Mouse (Mus musculus) liver, postnatal 0 days (tissue): ENCODE measurements around the gene Gm49721. TPM values are rescaled to one million over a fixed set of nuclear protein-coding genes. Genes with fewer than 3 reads are reported as not detected.
"Not testable (repeated sequence)": the region's sequence is repeated elsewhere in the genome, so short reads cannot be mapped to it uniquely, and the experiment has no call there.

ENCODE experiments used
- ATAC-seq: fragments of 200-750 bp; cut with Nextera tagmentation; 2 replicates; pipeline ENCODE4 v1.8.0; 2017; ENCODE audit warnings: mild to moderate bottlenecking, moderate library complexity
- DNase-seq: peaks from one replicate; pipeline ENCODE4 v3.0.0-alpha.2; 2016
- H3K27ac ChIP-seq: fragments of 300-500 bp; sonication (generic); 2 replicates; pipeline ENCODE4 v1.5.1; 2014; ENCODE audit warnings: antibody characterized with exemption, moderate library complexity, mild to moderate bottlenecking, low read depth
- H3K27me3 ChIP-seq: fragments of 300-500 bp; sonication (generic); 2 replicates; pipeline ENCODE4 v1.6.1; 2014; ENCODE audit warnings: low read length, control low read depth, mixed read lengths; ENCODE audit not compliant: insufficient read depth
- H3K36me3 ChIP-seq: fragments of 300-500 bp; sonication (generic); replicated peaks from 2 replicates; pipeline ENCODE4 v1.6.1; 2014; ENCODE audit warnings: mild to moderate bottlenecking, control low read depth, low read length, moderate library complexity, mixed read lengths; ENCODE audit not compliant: insufficient read depth
- H3K4me1 ChIP-seq: fragments of 300-500 bp; sonication (generic); 2 replicates; pipeline ENCODE4 v1.6.1; 2014; ENCODE audit warnings: antibody characterized with exemption, mild to moderate bottlenecking, control low read depth; ENCODE audit not compliant: insufficient read depth
- H3K4me2 ChIP-seq: fragments of 300-500 bp; sonication (generic); 2 replicates; pipeline ENCODE4 v1.6.1; 2014; ENCODE audit warnings: low read depth, mild to moderate bottlenecking, low read length, moderate library complexity, mixed read lengths
- H3K4me3 ChIP-seq: fragments of 300-500 bp; sonication (generic); 2 replicates; pipeline ENCODE4 v1.5.1; 2014; ENCODE audit warnings: low read depth, low read length
- H3K9ac ChIP-seq: fragments of 300-500 bp; sonication (generic); replicated peaks from 2 replicates; pipeline ENCODE4 v1.6.1; 2014; ENCODE audit warnings: mild to moderate bottlenecking, moderate library complexity
- H3K9me3 ChIP-seq: fragments of 300-500 bp; sonication (generic); 2 replicates; pipeline ENCODE4 v1.6.1; 2016; ENCODE audit warnings: mild to moderate bottlenecking, control low read depth, low read length, mixed read lengths
- CTCF ChIP-seq: sonication (generic); IDR thresholded peaks from 2 replicates; pipeline ENCODE4 v1.5.1; 2016; ENCODE audit warnings: antibody characterized with exemption, low read depth
- WGBS: fragments of 180-500 bp; shearing (Covaris S2); extraction: QIAGEN DNeasy Blood & Tissue Kit; methylation state at CpG from one replicate; pipeline ENCODE4 v1.1.7; 2014; ENCODE audit not compliant: insufficient replicate concordance; 5-methylcytosine and 5-hydroxymethylcytosine counted together
- polyA plus RNA-seq: library from polyadenylated mRNA; unstranded; fragments of >200 nt; fragmentation: Nextera tagmentation; extraction: Ambion mirVana; gene quantifications from 2 replicates; pipeline ENCODE4 v1.2.1, GENCODE M21; 2015

The Gm49721 gene
- polyA plus RNA-seq, 1 experiment from 2014 or later = 0.06 TPM

- ATAC-seq = not testable (repeated sequence)
Observed at GRCm38 (mm10) chr17:7033192-7034166, 54.8 kb downstream of the Gm49721 start.

DNA sequence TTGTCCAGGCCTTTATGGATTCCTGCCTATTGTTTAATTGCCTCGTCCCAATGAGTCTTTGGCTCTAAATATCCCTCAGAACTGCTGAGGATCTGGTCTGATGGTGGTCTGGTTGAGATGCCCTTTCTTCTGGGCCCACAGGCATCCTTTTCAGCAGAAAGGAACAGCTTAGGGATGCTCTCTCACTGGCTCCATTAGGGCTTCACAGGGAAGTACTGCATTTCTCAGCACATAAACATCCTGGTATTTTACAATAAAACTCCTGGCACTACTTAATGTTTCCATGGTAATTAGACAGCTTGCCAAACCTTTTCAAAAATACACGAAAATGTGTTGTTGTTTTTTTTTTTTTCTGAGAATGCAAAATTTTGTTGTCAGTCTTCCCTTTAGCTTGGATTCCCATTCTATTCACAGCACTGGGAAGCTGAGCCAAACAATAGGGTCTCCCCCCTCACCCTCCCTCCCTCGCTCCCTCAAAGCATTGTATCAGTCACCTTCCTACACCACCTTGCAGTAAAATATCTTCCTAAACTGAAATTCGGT, 90.4 kb downstream of the Gm49721 start:
- not testable (repeated sequence) for H3K27ac ChIP-seq, H3K36me3 ChIP-seq, H3K9ac ChIP-seq, H3K4me3 ChIP-seq, H3K4me2 ChIP-seq, H3K9me3 ChIP-seq, DNase-seq, H3K4me1 ChIP-seq, H3K27me3 ChIP-seq, ATAC-seq
- 71% methylated on average over 2 of the region's 4 CpGs for WGBS

More at GRCm38 (mm10) chr17:7033192-7034166, 54.8 kb downstream of the Gm49721 start:
- not testable (repeated sequence) for H3K9ac ChIP-seq, H3K27me3 ChIP-seq, H3K27ac ChIP-seq, H3K36me3 ChIP-seq, H3K9me3 ChIP-seq, DNase-seq, H3K4me2 ChIP-seq, H3K4me1 ChIP-seq, H3K4me3 ChIP-seq
- WGBS = 46% methylated on average over 2 of the region's 17 CpGs

DNA sequence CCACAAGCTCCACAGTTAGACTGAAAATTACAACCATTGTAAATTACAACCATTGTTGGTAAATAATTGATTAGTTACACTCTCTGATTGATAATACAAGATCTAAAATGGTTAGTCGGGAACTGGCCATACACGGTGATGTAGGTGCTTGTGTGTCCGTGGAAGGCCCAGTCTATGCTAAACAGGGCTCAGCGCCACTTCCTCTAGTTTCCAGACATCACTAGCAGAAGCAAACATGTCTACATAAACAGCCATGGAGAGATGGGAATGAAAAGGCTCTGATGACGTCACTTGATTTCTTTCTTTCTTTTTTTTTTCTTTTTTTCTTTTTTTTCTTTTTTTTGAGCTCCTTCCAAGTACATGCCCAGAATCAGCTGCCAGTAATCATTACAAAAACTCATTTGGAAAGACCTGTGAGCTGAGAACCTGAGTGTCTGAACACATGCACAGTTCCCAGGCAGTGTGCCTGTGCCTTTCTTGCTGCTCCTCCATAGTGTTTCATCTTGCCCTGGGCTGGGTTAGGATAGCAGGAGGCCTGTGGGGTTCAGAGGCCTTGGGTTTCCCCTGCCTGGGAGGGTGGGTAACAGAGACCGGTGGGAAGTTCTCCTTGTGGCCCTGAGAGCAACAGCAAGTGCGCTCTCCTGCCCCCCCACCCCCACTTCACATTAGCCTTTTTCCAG, 91.0 kb downstream of the Gm49721 start:
- not testable (repeated sequence) for H3K4me3 ChIP-seq, H3K36me3 ChIP-seq, ATAC-seq, DNase-seq, H3K27me3 ChIP-seq, H3K27ac ChIP-seq, H3K9me3 ChIP-seq, H3K9ac ChIP-seq, H3K4me2 ChIP-seq, H3K4me1 ChIP-seq
- 75% methylated on average over 4 of the region's 7 CpGs for WGBS

- not testable (repeated sequence) for ATAC-seq, H3K4me2 ChIP-seq, H3K4me3 ChIP-seq, H3K4me1 ChIP-seq, H3K9me3 ChIP-seq, H3K27me3 ChIP-seq, H3K27ac ChIP-seq, H3K9ac ChIP-seq, H3K36me3 ChIP-seq
- 43% methylated on average over 3 of the region's 3 CpGs for WGBS
- peak; percentile 67 for TF ChIP-seq CTCF
- DNase-seq = peak; percentile 15
Observed at GRCm38 (mm10) chr17:7074494-7074893, 95.8 kb downstream of the Gm49721 start.

GRCm38 (mm10) chr17:7075519-7075918, 96.8 kb downstream of the Gm49721 start:
- not testable (repeated sequence) for H3K27ac ChIP-seq, DNase-seq, H3K4me1 ChIP-seq, ATAC-seq, H3K9ac ChIP-seq, H3K4me2 ChIP-seq, H3K36me3 ChIP-seq, H3K4me3 ChIP-seq, H3K27me3 ChIP-seq, H3K9me3 ChIP-seq
- 46% methylated on average over 5 of the region's 6 CpGs for WGBS

DNA sequence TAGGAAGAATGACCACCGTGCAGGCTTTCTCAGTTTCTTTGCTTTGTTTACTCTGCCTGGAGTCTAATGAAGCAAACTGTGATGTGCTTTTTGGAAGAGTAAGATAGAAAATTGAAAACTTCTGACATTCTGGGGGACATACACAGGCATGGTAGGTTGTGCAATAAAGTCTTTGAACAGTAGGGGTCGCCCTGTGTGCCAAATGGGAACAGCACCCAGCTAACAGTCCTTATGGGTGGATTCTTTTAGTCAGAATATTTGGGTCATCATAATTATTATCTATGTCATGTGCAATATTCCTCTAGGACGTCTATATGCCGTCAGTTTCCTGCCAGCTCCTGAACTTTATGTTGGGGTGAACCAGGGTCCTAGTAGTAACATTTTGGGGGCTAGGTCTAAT, 100.9 kb downstream of the Gm49721 start:
- H3K9me3 ChIP-seq, H3K4me3 ChIP-seq, H3K9ac ChIP-seq, H3K4me1 ChIP-seq, H3K27me3 ChIP-seq, ATAC-seq, H3K4me2 ChIP-seq, DNase-seq, H3K36me3 ChIP-seq, H3K27ac ChIP-seq: not testable (repeated sequence)
- peak; percentile 49 for TF ChIP-seq CTCF
- WGBS = 0% methylated on average over 1 of the region's 4 CpGs

GRCm38 (mm10) chr17:7084523-7084922, 105.8 kb downstream of the Gm49721 start:
- not testable (repeated sequence) for H3K4me1 ChIP-seq, H3K4me2 ChIP-seq, DNase-seq, H3K36me3 ChIP-seq, H3K9ac ChIP-seq, H3K9me3 ChIP-seq, ATAC-seq, H3K4me3 ChIP-seq, H3K27me3 ChIP-seq, H3K27ac ChIP-seq
- no CpG with 5 or more reads among the region's 5 CpGs for WGBS

GRCm38 (mm10) chr17:7085469-7086168, 106.9 kb downstream of the Gm49721 start:
- not testable (repeated sequence) for H3K27ac ChIP-seq, H3K36me3 ChIP-seq, H3K4me1 ChIP-seq, H3K9me3 ChIP-seq, H3K4me3 ChIP-seq, ATAC-seq, DNase-seq, H3K9ac ChIP-seq, H3K27me3 ChIP-seq, H3K4me2 ChIP-seq
- WGBS = no CpG with 5 or more reads among the region's 12 CpGs

GRCm38 (mm10) chr17:7086836-7087235, 108.1 kb downstream of the Gm49721 start:
- H3K36me3 ChIP-seq, ATAC-seq, H3K4me3 ChIP-seq, H3K9me3 ChIP-seq, H3K27ac ChIP-seq, H3K4me2 ChIP-seq, H3K9ac ChIP-seq, H3K4me1 ChIP-seq, DNase-seq, H3K27me3 ChIP-seq: not testable (repeated sequence)
- WGBS = 58% methylated on average over 6 of the region's 8 CpGs
